Mouse (Mus musculus): Measurements from ENCODE around the gene Arfip2. TPM values are rescaled to one million over a fixed set of nuclear protein-coding genes. Genes with fewer than 3 reads are reported as not detected.

Arfip2 gene
- polyA plus RNA-seq (2012; rRNA removed): 96.2 and 104 TPM in 2 replicates

DNA sequence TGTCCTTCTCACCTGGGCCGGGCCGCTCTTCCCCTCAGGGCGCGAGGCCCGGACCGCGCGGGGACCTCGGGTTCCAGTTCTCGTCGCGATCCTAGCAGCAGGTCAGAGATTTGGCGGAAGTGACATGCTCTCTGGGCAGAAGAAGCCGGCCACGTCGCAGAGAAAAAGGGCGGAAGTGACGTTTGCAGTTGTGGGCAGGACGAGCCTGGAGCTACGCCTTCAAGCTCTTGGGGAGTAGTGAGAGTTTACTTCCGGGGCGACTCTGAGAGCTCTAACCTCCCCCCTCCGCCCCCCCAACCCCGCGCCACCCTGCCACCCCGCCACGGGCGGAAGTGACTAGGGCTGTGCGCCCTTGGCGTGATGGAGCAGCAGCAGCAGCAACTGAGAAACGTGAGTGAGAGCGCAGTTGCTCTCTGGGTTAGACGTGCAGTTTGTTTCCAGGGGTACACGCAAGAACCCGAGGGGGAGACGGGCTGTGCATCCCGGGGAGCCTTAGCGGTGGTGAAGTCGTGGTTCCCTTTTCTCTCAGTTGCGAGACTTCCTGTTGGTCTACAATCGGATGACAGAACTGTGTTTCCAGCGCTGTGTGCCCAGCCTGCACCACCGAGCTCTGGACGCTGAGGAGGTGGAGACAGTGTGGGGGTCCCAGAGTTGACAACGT, at the start of gene Arfip2, which contains the start of gene Gm45799:
Arfip2 (minus strand) TSS at position 184 of the 661 bp plus-strand sequence.
Gm45799 (plus strand) TSS at position 320 of the 661 bp plus-strand sequence.

DNA sequence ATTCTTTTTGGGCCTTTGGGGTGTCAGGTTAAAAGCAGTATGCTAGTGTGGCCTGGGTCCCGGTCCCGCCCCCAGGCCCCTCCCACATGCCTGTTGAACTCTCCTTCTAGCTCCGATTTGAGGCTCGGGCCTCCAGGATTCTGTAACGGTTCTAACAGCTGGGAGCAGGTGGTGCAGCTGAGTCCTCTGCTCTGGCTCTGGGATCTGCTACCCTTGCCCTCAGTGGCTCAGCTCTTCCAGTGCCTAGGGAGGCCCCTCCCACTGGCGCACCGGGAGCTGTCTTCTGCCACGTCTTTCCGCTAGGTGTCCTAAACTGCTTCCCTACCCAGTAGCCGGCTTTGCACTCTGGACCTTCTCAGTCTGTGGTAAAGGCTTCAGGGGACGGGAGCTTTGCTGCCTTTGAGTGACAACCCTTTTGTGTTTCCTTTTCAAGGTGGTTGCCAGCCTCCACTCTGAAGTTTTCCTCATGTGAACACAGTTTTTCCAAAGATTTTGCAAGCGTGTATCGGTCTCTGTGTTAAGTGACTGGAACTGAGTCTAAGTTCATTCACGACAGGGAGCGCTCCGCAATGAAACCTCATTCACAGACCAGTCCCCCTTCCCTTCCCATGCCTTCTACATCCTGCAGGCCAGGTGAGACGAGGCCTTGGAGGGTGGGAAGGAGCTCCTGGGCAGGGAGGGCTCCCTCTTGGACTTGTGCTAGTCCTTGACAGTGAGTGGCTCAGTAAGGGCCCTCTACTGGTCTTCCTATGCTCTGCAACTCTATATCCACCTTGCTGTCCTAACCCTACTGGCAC, 10.6 kb upstream of the Arfip2 start, which contains the start of gene Dnhd1:
Dnhd1 (plus strand) TSS at position 189 of the 797 bp plus-strand sequence.

DNA sequence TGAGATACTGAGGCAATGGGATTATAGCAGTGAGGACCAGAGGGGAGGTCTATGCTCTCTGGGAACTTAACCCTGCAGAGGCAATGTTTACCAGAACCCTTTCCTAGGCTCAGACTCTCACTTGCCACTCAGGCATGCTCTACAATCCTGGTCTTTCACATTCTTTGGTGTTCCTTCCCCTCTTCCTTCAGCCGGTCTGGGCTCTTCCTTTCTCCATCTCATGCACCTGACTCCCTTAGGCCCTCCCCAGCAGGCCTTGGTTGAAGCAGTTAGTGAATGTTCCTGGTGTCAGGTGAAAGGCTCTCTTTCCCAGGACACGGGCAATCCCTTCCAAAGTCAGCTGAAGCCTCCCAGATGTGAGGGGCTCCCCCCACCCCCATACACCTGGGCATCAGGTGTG, 460 bp downstream of the Arfip2 start, which contains the start of gene Timm10b:
Timm10b (plus strand) TSS at position 301 of the 400 bp plus-strand sequence.

DNA sequence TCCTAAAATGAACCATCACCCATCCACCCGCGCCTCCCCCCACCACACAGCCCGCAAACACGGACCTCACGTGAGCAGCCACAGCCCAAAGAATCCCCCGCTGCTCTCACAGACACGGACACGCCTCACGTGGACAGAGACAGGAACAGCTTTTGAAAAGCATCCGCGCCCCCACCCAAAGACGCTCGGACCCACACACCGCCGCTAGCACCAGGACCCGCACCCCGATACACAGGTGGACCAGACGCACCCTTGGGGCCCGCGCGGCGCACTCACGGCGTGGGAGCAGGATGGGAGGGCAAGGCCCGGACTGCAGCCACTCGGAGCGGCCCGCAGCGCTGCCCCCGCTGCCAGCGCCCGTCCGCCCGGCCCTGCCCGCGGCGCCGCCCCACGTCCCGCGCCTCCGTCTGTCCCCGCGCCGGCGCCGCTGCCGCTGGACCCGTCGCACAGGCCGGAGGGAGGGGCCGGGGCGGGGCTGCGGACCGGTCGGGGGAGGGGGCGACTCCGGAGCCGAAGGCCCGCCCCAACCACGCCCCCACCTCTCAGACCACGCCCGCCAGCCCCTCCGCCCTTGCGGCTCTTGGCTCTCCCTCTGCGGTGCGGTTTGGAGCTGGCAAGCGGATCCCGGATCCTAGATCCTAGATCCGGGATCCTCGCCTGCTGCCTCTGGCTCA, 7.0 kb downstream of the Arfip2 start, which contains the start of gene Trim3:
Trim3 (minus strand) TSS at position 445 of the 674 bp plus-strand sequence.

Other genes with a start within 250 kb of the Arfip2 start
- gene Fam160a2, start 240.4 kb downstream of the Arfip2 start, polyA plus RNA-seq (2012; rRNA removed): 29.4 and 38.9 TPM in 2 replicates
- gene Cnga4, start 235.8 kb downstream of the Arfip2 start, polyA plus RNA-seq (2012; rRNA removed): 0.20 and 0.24 TPM in 2 replicates
- 0.14 and 0.17 TPM in 2 replicates for gene Cckbr, start 214.7 kb downstream of the Arfip2 start, polyA plus RNA-seq (2012; rRNA removed)
- gene Cavin3, start 158.1 kb downstream of the Arfip2 start, polyA plus RNA-seq (2012; rRNA removed): 17.6 and 19.0 TPM in 2 replicates
- gene Smpd1, start 86.1 kb downstream of the Arfip2 start, polyA plus RNA-seq (2012; rRNA removed): 18.5 and 25.3 TPM in 2 replicates
- 92.2 and 93.1 TPM in 2 replicates for gene Apbb1, start 58.8 kb downstream of the Arfip2 start, polyA plus RNA-seq (2012; rRNA removed)
- 2.8 and 3.9 TPM in 2 replicates for gene Hpx, start 40.3 kb downstream of the Arfip2 start, polyA plus RNA-seq (2012; rRNA removed)
- 61.9 and 66.8 TPM in 2 replicates for gene Trim3, start 6.8 kb downstream of the Arfip2 start, polyA plus RNA-seq (2012; rRNA removed)
- gene Timm10b, start 360 bp downstream of the Arfip2 start, polyA plus RNA-seq (2012; rRNA removed): 63.5 and 89.5 TPM in 2 replicates
- gene Gm45799, start 136 bp upstream of the Arfip2 start, polyA plus RNA-seq (2012; rRNA removed): 81.1 and 86.5 TPM in 2 replicates
- 1.7 and 4.1 TPM in 2 replicates for gene Dnhd1, start 10.4 kb upstream of the Arfip2 start, polyA plus RNA-seq (2012; rRNA removed)
- gene Ilk, start 96.2 kb upstream of the Arfip2 start, polyA plus RNA-seq (2012; rRNA removed): 151 and 190 TPM in 2 replicates
- gene Rrp8, start 97.0 kb upstream of the Arfip2 start, polyA plus RNA-seq (2012; rRNA removed): 23.4 and 36.6 TPM in 2 replicates
- 264 and 287 TPM in 2 replicates for gene Taf10, start 103.9 kb upstream of the Arfip2 start, polyA plus RNA-seq (2012; rRNA removed)
- 43.7 and 47.7 TPM in 2 replicates for gene Tpp1, start 111.8 kb upstream of the Arfip2 start, polyA plus RNA-seq (2012; rRNA removed)
- 28.6 and 40.1 TPM in 2 replicates for gene Dchs1, start 147.2 kb upstream of the Arfip2 start, polyA plus RNA-seq (2012; rRNA removed)
- 221 and 236 TPM in 2 replicates for gene Mrpl17, start 170.7 kb upstream of the Arfip2 start, polyA plus RNA-seq (2012; rRNA removed)

Measured in central nervous system, embryonic 11.5 days (tissue).